Mouse (Mus musculus): ENCODE measurements around the gene Rps6ka2.

DNA sequence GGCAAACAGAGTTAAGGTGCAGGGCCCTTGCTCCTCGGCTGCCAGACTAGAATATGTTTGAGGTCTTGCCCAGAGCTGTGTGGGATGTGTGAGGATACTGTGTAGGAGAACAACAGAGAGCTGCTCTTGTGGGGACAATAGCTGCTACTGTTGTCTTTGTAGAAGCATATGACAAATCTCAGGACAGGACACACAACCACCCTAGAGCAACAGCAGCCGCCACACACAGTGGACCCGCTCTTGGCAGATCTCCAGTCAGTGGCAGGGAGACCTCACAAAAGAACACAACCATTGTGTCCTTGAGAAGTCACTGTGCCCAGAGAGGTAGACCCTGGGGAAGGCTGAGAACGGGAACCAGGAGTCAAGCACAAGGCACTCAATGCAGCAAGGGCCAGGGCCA lies 42.0 kb downstream of the Rps6ka2 start:
- TF ChIP-seq POLR2A (IDR thresholded peaks at IDR 0.05; ENCODE audit: control insufficient read depth, low read depth, low read length), result no peak
- no peak for TF ChIP-seq CTCF (IDR thresholded peaks at IDR 0.05; ENCODE audit: control insufficient read depth, insufficient read depth, insufficient replicate concordance, low read depth, low read length)

Data from testis, adult 2 months (tissue).